Mouse (Mus musculus) forebrain, embryonic 10.5 days (tissue): ENCODE measurements around the gene Rcc1. TPM values are rescaled to one million over a fixed set of nuclear protein-coding genes. Genes with fewer than 3 reads are reported as not detected.

Source experiments
- DNase-seq: peaks from one replicate; pipeline ENCODE4 v3.0.0-alpha.2; 2017; ENCODE audit warnings: low spot score; ENCODE audit errors: extremely low spot score
- H3K27ac ChIP-seq: fragments of 300-500 bp; sonication (generic); 2 replicates; pipeline ENCODE4 v1.5.1; 2016; ENCODE audit warnings: mild to moderate bottlenecking
- H3K27me3 ChIP-seq: fragments of 300-500 bp; sonication (generic); 2 replicates; pipeline ENCODE4 v1.6.1; 2016; ENCODE audit warnings: mild to moderate bottlenecking; ENCODE audit not compliant: poor library complexity, severe bottlenecking
- H3K36me3 ChIP-seq: fragments of 300-500 bp; sonication (generic); replicated peaks from 2 replicates; pipeline ENCODE4 v1.6.1; 2016; ENCODE audit warnings: mild to moderate bottlenecking, moderate library complexity
- H3K4me1 ChIP-seq: fragments of 300-500 bp; sonication (generic); 2 replicates; pipeline ENCODE4 v1.6.1; 2016
- H3K4me3 ChIP-seq: fragments of 300-500 bp; sonication (generic); 2 replicates; pipeline ENCODE4 v1.5.1; 2016; ENCODE audit warnings: mild to moderate bottlenecking, moderate library complexity
- H3K9me3 ChIP-seq: fragments of 300-500 bp; sonication (generic); 2 replicates; pipeline ENCODE4 v1.6.1; 2016; ENCODE audit warnings: mild to moderate bottlenecking, moderate library complexity
- WGBS: fragments of 180-500 bp; shearing (Covaris S2); methylation state at CpG from one replicate; pipeline ENCODE4 v1.1.7; 2016; 5-methylcytosine and 5-hydroxymethylcytosine counted together
- polyA plus RNA-seq: library from polyadenylated mRNA; unstranded; fragments of >200 nt; fragmentation: Nextera tagmentation; extraction: Ambion mirVana; gene quantifications from 2 replicates; pipeline ENCODE4 v1.2.1, GENCODE M21; 2016

Gene Rcc1
- polyA plus RNA-seq, 1 experiment from 2014 or later = 193 TPM

DNA sequence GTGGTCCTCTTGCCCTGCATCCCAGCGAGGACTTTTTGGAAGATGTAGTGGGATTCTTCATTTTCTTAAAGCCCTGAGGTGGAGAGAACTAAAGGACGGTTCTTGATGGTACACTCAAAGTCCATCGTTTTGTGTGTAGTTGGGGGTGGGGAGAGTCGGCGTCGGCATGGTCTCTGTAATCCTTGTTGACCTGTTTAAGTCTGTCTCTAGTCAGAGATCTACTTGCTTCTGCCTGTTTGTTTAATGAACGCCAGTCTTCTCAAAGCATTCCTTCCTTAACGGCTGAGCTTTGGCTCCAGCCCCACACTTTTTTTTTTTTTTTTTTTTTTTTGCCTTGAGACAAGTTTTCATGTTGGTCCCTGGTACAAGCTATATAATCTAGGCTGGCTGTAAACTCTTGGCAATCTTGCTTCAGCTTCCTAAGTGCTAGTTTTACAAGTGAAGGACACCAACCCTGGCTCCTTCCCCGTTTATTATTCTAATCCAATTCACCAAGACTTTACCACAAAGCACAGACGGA is 23.5 kb downstream of the Rcc1 start:
- Histone ChIP-seq H3K27ac (peak overlapping the region; percentile 94), H3K4me3 (peak overlapping the region; percentile 81), H3K4me1 (peaks cover 24% of the 10 kb centered on the region), H3K27me3 (no peaks in the 10 kb centered on the region), H3K36me3 (peaks cover 62% of the 10 kb centered on the region), H3K9me3 (no peaks in the 10 kb centered on the region)
- 11% methylated on average over 10 of the region's 10 CpGs for WGBS
- DNase-seq = no peak

DNA sequence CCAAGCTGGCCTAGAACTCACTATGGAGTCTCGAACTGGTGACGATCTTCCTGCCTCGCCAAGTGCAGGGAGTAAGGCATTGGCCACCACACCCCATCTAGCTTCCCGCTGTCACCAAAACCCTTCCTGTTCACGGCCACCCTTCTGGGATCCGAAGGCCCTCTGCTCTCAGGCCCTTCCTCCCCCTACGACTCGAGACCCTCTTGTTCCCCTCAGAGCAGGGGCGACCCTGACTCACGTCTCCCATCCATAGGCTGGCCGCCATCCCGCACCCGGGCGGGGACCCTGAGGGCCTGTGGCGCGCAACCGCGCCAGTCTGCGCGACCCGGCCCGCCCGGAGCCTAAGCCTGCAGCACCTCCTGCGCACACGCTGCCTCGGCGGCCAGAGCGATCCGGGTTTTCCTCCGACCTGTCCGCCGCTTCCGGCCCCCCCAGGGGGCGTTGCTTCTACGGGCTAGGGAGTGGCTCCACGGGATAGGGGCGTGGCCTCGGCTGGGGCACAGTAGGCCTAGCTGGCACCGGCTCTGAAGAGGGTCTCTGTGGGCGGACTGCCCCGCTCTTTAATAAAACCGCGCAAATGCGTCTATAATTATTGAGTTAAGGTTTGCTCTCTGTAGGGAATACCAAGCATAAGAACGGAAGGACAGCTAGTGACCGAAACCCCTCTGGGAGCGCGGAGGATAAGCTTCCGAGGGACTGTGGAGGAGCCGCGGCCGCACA is 24.1 kb downstream of the Rcc1 start, which contains the start of gene Trnau1ap:
Gene Trnau1ap (minus strand): TSS at position 424 of the 720 bp plus-strand sequence.
- H3K4me3 ChIP-seq = peak within 1 kb of the TSS; percentile 81
- peaks cover 62% of the 10 kb centered on the region for H3K36me3 ChIP-seq
- no peaks in the 10 kb centered on the region for H3K27me3 ChIP-seq
- H3K27ac ChIP-seq = peak within 1 kb of the TSS; percentile 94
- peaks cover 24% of the 10 kb centered on the region for H3K4me1 ChIP-seq
- DNase-seq = peak; percentile 93
- WGBS = under 1% methylated on average over 52 of the region's 52 CpGs
- no peaks in the 10 kb centered on the region for H3K9me3 ChIP-seq

DNA sequence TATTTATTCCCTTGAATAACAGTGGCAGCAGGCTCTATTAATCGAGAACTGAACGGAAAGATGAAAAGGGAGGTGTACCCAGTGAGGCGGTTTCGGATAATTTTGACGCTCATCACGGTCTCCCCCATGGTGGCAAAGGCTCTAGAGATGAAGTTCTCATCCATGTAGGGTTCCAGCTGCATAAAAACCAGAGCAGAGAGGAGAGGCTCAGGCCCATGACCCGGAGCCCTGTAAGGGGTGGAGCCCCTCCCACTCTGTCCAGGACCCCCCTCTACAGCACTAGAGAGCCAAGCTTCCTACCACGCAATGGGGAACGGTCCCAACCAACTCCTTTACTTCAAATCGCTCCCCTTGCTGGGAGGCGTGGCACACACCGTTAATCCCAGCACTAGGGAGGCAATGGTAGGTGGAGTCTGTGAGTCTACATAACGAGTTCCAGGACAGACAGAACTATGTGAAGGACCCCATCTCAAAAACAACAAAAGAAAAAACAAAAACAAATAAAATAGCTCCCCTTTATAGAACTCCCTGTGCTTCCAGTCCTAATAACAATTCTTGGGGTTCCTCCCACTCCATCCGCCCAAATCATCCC is 24.9 kb downstream of the Rcc1 start:
- no peak for DNase-seq
- Histone ChIP-seq H3K36me3 (peaks cover 62% of the 10 kb centered on the region), H3K4me1 (peaks cover 24% of the 10 kb centered on the region), H3K4me3 (peak overlapping the region; percentile 81), H3K27me3 (no peaks in the 10 kb centered on the region), H3K9me3 (no peaks in the 10 kb centered on the region), H3K27ac (peak overlapping the region; percentile 94)
- WGBS = 47% methylated on average over 14 of the region's 14 CpGs

DNA sequence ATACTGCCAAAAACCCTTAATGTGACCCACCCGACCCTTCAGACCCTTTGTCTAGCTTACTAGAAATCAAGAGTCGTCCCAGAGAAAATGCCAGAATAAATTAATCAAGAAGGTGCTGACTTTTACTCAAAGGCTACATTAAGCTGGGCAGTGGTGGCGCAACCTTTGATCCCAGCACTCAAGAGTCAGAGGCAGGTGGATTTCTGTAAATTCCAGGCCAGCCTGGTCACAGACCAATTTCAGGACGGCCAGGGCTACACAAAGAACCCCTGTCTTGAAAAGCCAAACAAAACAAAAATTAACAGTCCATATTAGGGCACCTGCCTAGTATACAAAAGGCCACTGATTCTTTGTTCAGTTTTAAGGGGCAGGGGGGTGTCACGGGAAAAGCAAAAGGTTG is 26.9 kb downstream of the Rcc1 start:
- 88% methylated on average over 5 of the region's 5 CpGs for WGBS

DNA sequence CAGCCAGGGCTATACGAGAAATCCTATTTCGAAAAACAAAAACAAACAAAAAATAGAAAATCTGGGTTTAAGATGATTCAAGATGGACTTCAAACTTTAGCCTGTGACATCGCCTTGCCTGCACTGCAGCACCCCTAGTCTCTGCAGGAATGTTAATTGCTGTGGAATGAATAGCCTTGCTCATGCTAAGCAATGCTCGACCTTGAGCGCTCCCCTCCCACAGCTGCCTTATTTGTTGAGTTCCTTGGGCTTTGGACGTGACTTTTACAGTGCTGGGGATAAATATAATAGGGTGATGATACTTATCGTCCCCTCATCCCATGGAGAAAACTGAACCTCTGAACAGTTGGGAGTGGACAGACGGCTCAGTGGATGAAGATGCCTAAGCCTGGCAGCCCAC is 37.7 kb downstream of the Rcc1 start:
- no peaks in the 10 kb centered on the region for H3K9me3 ChIP-seq
- 91% methylated on average over 8 of the region's 8 CpGs for WGBS
- no peak overlapping the region for H3K27ac ChIP-seq
- peaks cover 94% of the 10 kb centered on the region for H3K36me3 ChIP-seq
- no peaks in the 10 kb centered on the region for H3K27me3 ChIP-seq
- no peak for DNase-seq
- no peak overlapping the region for H3K4me3 ChIP-seq
- no peaks in the 10 kb centered on the region for H3K4me1 ChIP-seq

More for the DNA sequence above, 26.9 kb downstream of the Rcc1 start:
- Histone ChIP-seq H3K27me3 (no peaks in the 10 kb centered on the region), H3K36me3 (peaks cover 61% of the 10 kb centered on the region), H3K4me3 (no peak overlapping the region), H3K4me1 (peaks cover 24% of the 10 kb centered on the region), H3K27ac (no peak overlapping the region), H3K9me3 (no peaks in the 10 kb centered on the region)
- no peak for DNase-seq

DNA sequence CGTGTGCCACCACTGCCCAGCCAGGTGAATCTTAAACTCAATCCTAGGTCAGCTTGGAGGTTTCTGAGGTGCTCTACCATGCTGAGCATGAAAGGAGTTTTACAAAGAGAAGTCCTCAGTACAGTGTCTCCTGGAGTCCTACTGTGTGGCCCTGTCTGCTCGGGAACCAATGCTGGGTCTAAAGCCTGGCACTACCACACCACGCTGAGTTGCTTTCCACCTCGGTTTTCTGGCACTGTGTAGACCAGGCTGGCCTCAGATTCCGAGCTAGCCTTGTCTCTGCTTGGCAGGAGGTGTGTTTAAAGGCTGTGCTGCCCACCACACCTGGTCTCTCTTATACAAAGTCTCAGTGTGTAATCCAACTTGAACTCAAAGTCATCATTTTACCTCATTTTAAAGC is 40.8 kb downstream of the Rcc1 start:
- H3K4me1 ChIP-seq = peaks cover 15% of the 10 kb centered on the region
- no peaks in the 10 kb centered on the region for H3K9me3 ChIP-seq
- no peak overlapping the region for H3K4me3 ChIP-seq
- H3K36me3 ChIP-seq = peaks cover 82% of the 10 kb centered on the region
- no peaks in the 10 kb centered on the region for H3K27me3 ChIP-seq
- WGBS = 93% methylated on average over 5 of the region's 5 CpGs
- DNase-seq = no peak
- H3K27ac ChIP-seq = no peak overlapping the region

DNA sequence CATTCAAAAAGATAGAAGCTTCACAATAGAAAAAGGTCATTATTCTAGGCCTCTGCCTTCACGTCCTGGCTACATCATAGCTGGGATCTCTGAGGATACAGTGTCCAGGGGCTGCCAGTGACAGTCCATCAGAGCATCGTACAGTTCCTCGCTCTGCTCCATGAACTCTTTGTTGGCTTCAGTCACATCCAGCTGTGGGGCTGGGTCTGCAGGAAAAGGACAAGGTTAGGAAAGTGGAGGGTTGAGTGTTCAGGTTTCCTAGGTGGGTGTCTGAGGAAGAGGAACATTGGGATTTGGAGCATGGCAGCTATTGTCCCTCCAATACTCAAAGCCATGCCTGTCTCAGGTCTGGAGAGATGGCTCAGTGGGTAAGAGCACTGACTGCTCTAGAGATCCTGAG is 41.6 kb downstream of the Rcc1 start:
- H3K27me3 ChIP-seq = no peaks in the 10 kb centered on the region
- H3K9me3 ChIP-seq = no peaks in the 10 kb centered on the region
- H3K27ac ChIP-seq = no peak overlapping the region
- no peak overlapping the region for H3K4me3 ChIP-seq
- H3K4me1 ChIP-seq = peaks cover 15% of the 10 kb centered on the region
- no peak for DNase-seq
- peaks cover 74% of the 10 kb centered on the region for H3K36me3 ChIP-seq
- WGBS = 50% methylated on average over 3 of the region's 3 CpGs

DNA sequence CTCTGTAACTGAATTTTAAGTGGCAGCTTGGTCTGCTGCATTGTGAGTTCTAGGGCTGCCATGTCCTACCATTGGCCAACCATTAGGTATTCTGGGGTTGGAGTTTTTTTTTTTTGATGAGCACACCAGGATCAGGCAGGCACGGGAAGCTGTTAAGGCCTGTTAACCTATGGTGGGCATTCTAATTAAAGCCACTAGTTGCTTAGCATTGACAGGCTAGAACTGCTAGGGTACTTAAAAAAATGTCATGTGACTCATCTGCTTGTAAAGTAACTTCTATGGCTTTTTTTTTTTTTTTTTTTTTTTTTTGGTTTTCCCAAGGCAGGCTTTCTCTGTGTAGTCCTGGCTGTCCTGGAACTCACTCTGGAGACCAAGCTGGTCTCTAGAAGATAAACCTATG is 42.2 kb downstream of the Rcc1 start:
- peaks cover 68% of the 10 kb centered on the region for H3K36me3 ChIP-seq
- no peaks in the 10 kb centered on the region for H3K27me3 ChIP-seq
- no peak overlapping the region for H3K4me3 ChIP-seq
- DNase-seq = no peak
- WGBS = 27% methylated on average over 1 of the region's 1 CpGs
- no peaks in the 10 kb centered on the region for H3K9me3 ChIP-seq
- peaks cover 15% of the 10 kb centered on the region for H3K4me1 ChIP-seq
- no peak overlapping the region for H3K27ac ChIP-seq

DNA sequence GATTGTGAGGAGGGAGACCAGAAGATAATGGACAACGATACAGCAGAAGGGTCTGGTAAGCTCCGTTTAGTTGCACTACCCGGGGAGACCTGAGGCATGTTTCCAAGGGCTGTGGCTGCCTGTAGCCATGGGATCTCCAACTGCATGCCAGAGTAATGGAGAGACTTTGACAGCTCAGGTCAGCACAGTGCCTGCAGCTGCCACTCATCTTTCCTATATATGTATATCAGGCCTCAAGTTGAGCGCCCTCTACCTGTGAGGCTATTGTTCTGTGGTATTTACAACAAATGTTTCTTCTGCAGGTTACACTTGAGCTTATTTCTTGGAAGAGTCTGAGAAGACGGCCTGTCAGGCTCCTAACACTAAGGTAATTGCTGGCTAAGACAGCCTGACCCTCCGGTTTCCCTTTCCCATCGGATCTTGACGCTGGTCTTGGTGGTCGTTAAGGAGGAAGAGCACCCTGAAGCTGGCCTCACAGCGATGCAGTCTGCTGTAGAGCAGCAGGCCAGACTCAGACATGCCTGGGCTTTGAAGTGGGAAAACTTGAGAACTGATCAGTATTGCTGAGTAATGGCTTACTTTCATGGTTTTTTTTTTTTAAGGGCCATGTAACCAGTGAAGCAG is 43.4 kb downstream of the Rcc1 start:
- H3K27ac ChIP-seq = peak overlapping the region; percentile 95
- WGBS = 39% methylated on average over 10 of the region's 10 CpGs
- H3K4me1 ChIP-seq = peaks cover 15% of the 10 kb centered on the region
- DNase-seq = peak; percentile 39
- H3K9me3 ChIP-seq = no peaks in the 10 kb centered on the region
- H3K36me3 ChIP-seq = peaks cover 59% of the 10 kb centered on the region
- peak overlapping the region; percentile 89 for H3K4me3 ChIP-seq
- H3K27me3 ChIP-seq = no peaks in the 10 kb centered on the region

DNA sequence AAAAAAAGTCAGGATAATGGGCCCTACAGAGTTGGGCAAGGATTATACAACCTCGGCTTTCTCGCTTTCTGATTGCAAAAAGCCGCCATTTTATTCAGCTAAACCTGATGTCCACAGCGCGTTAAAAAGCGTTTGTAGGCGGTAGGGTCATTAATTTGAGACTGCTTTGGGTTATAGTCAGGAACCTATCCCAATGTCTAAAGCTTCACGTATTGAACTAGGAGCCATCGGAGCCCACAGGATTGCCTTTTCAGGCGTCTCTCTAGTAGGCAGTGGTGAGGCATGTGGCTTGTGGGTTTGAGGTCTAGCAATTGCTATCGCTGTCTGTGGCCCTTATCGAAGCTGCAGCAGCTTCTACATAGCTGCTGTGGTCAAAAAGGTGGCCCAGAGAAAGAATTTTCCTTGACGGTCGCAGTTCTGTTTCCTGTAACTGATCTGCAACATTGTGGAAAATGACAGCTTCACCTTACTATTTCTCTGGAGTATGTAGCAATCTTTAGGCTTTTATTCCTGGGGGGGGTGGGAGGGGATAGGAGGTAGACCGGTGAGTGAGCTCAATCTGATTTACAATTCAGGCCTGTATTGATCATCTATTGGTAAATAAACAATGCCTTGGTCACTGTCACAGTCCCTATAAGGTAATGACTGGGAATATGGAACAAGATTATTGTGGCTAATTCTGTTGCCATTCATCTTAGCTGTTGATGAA is 44.1 kb downstream of the Rcc1 start:
- peaks cover 52% of the 10 kb centered on the region for H3K36me3 ChIP-seq
- DNase-seq = no peak

DNA sequence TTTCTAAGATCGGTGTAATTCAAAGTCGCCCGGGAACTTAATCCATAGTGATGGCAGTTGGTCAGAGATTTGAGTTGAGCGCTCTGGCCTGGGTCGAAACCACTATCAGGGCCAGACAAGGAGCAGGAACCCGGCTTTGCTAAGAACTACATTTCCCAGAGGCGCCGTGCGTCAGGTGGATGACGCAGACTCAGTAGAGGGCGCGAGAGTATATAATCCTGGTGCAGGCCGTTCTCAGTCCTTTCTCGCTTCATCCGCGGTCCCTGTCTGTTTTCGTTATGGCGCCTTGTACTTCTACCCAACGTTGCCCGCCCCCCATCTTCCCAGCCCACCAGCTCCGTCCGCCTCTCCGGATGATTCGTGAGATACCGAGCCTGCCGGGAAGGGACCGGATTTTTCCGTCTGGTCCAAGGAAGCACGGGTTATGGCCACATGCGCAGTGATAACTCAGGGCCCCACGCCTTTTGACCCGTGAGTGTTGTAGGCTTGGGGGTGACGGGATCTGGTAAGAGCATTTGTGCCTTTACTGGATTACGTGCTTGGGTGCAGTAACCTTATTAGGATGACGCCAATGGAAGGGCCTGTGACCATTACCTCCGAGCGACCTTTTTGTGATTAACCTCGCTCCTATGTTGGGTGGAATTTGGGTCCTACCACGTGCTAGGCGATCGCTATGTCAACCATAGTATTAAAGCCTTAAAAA is 44.8 kb downstream of the Rcc1 start:
- Histone ChIP-seq H3K36me3 (peaks cover 45% of the 10 kb centered on the region), H3K4me3 (peak overlapping the region; percentile 89), H3K4me1 (peaks cover 15% of the 10 kb centered on the region), H3K27me3 (no peaks in the 10 kb centered on the region), H3K9me3 (no peaks in the 10 kb centered on the region), H3K27ac (peak overlapping the region; percentile 95)
- DNase-seq = peak; percentile 90
- 2% methylated on average over 41 of the region's 41 CpGs for WGBS

More for the DNA sequence above, 44.1 kb downstream of the Rcc1 start:
- H3K27ac ChIP-seq = peak overlapping the region; percentile 95
- no peaks in the 10 kb centered on the region for H3K9me3 ChIP-seq
- H3K27me3 ChIP-seq = no peaks in the 10 kb centered on the region
- peak overlapping the region; percentile 89 for H3K4me3 ChIP-seq
- H3K4me1 ChIP-seq = peaks cover 15% of the 10 kb centered on the region
- WGBS = 1% methylated on average over 15 of the region's 15 CpGs

DNA sequence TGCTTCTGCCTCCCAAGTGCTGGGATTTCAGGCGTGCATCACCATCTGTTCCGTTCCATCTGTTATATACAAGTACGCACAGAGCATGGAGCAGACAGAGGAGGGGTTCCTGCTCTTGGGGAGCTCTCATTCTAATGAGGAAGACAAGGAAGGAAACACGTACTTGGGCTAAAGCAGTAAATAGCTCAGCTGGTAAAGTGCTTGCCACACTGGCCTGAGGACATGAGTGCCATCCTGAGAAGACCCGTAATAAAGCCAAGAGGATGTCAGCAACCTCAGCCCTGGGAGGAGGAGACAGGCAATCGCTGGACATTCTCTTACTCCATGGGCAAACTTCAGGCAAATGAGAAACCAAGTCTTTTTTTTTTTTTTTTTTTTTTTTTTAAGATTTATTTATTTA is 47.4 kb downstream of the Rcc1 start:
- WGBS = 84% methylated on average over 6 of the region's 6 CpGs
- no peak overlapping the region for H3K27ac ChIP-seq

More for the DNA sequence above, 47.4 kb downstream of the Rcc1 start:
- Histone ChIP-seq H3K4me1 (peaks cover 30% of the 10 kb centered on the region), H3K9me3 (no peaks in the 10 kb centered on the region), H3K4me3 (no peak overlapping the region), H3K36me3 (peaks cover 19% of the 10 kb centered on the region), H3K27me3 (peaks cover 4% of the 10 kb centered on the region; the same call in 1 of the 2 replicates)
- no peak for DNase-seq
